Mouse (Mus musculus): ENCODE results near the gene Olfr854.

Gene Olfr854

GRCm38 (mm10) chr9:19567282-19567681 is at the start of gene Olfr854:
Olfr854 (minus strand) TSS chr9:19567382.
- CTCF ChIA-PET = no interaction called here

- CTCF ChIA-PET = no interaction called here
Observed at GRCm38 (mm10) chr9:19582317-19582716, 15.1 kb upstream of the Olfr854 start, which contains the start of gene Olfr855. Olfr855 (plus strand) TSS chr9:19582617.

DNA sequence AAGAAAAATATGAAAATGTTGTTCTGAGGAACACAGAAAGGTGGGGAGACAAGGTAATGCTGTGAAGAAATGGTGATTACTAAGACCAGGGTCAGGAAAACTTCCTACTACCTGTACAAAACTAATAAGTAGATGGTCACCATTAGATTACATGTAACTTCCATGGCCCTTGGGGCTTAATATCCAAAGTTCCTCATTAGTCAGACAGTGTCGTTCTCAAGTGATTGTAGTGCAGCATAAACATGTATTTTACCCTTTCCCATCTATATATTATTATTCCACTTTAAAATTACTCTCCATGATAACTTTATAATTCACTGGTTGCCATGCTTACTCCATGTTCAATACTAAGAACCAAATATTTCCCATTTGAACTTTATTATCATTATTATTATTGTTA is 26.2 kb downstream of the Olfr854 start, which contains the start of gene Olfr853:
TSS of gene Olfr853 (minus strand) at position 101 of the 400 bp plus-strand sequence.
- CTCF ChIA-PET = interaction anchor here (0.5 kb wide), 1 partner anchor 40 kb away, joined by 3 read pairs; no protein-coding TSS in a partner anchor
